Mouse (Mus musculus) thymus, adult 2 months (tissue): Measurements from ENCODE around the gene Eif3c. TPM values are rescaled to one million over a fixed set of nuclear protein-coding genes. Genes with fewer than 3 reads are reported as not detected.

ENCODE experiments used
- DNase-seq: peaks from one replicate; pipeline ENCODE4 v3.0.0; 2021
- H3K27ac ChIP-seq: fragments of 200-500 bp; 2 replicates; pipeline ENCODE4 v1.5.1; 2012; ENCODE audit warnings: low read length, control low read depth; ENCODE audit not compliant: control insufficient read depth, insufficient read depth
- H3K27me3 ChIP-seq: fragments of 200-500 bp; 2 replicates; pipeline ENCODE4 v1.6.1; 2012; ENCODE audit warnings: mild to moderate bottlenecking, low read length, moderate library complexity, mixed read lengths; ENCODE audit not compliant: control insufficient read depth, insufficient read depth
- H3K36me3 ChIP-seq: fragments of 200-500 bp; 2 replicates; pipeline ENCODE4 v1.6.1; 2012; ENCODE audit warnings: mild to moderate bottlenecking, low read length, moderate library complexity; ENCODE audit not compliant: control insufficient read depth, insufficient read depth
- H3K4me1 ChIP-seq: fragments of 200-500 bp; replicated peaks from 2 replicates; pipeline ENCODE4 v1.6.1; 2012; ENCODE audit warnings: low read length; ENCODE audit not compliant: control insufficient read depth, insufficient read depth
- H3K4me3 ChIP-seq: fragments of 200-500 bp; 2 replicates; pipeline ENCODE4 v1.5.1; 2012; ENCODE audit warnings: mild to moderate bottlenecking, low read length, control low read depth, moderate library complexity; ENCODE audit not compliant: control insufficient read depth, insufficient read depth
- CTCF ChIP-seq: fragments of 200-500 bp; IDR thresholded peaks from 2 replicates; pipeline ENCODE4 v1.5.1; 2012; ENCODE audit warnings: mild to moderate bottlenecking, control low read depth, low read length, moderate library complexity, borderline replicate concordance; ENCODE audit not compliant: control insufficient read depth, poor library complexity, insufficient read depth; ENCODE audit errors: extremely low read depth
- POLR2A ChIP-seq: fragments of 200-500 bp; IDR thresholded peaks from 2 replicates; pipeline ENCODE4 v1.6.1; 2012; ENCODE audit warnings: mild to moderate bottlenecking, low read length, control low read depth, moderate library complexity; ENCODE audit not compliant: control insufficient read depth, poor library complexity, insufficient read depth; ENCODE audit errors: extremely low read depth
- WGBS: fragments of 180-500 bp; shearing (Covaris S2); methylation state at CpG from one replicate; pipeline ENCODE4 v1.1.7; 2018; 5-methylcytosine and 5-hydroxymethylcytosine counted together
- polyA plus RNA-seq: library from polyadenylated mRNA; depleted of rRNA; stranded (reverse); fragments of >200 nt; gene quantifications from 2 replicates; pipeline ENCODE4 v1.2.3, GENCODE M21; 2012; rRNA removed

The Eif3c gene
- 120 and 126 TPM in 2 replicates for polyA plus RNA-seq

DNA sequence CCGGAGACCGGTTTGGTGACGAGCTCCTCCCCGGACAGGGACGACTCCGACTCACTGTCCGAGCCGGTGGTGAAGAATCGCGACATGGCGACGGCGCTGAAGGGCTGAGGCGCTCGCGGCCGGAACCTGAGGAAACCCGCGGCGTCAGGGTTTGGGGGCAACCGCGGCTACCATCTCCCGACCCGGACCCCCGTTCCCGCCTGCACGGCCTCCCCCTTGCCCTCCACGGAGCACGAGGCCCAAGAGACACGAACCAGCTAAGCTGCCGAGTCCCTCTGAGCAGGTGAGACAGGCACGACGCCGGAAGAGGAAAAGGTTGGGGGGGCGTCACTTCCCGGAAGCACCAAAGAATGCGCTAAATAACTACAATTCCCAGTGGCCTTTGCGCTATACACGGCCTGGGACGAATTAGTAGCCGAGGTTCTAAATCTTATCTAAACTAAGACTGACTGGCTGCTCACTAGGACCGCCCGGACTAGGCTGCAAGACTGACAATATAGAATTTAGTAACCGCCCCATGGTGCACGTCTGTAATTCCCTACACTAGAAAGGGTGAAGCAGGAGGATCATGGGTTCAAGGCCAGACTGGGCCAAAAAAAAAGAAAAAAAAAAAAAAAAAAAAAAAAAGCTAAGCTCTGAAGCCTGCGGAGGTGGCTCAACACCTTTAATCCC lies at the start of gene Eif3c:
Gene Eif3c (minus strand): TSS at position 318 of the 672 bp plus-strand sequence.
- Histone ChIP-seq H3K27me3 (no peaks in the 10 kb centered on the region), H3K27ac (peak within 1 kb of the TSS; percentile 56; the same call in 1 of the 2 replicates), H3K4me1 (peaks cover 2% of the 10 kb centered on the region; the same call in 1 of the 2 replicates), H3K36me3 (peaks cover 27% of the 10 kb centered on the region), H3K4me3 (peak within 1 kb of the TSS; percentile 76)
- under 1% methylated on average over 46 of the region's 46 CpGs for WGBS
- TF ChIP-seq CTCF (no peak), POLR2A (peak; percentile 46; the same call in 1 of the 2 replicates)
- DNase-seq = peak; percentile 85

DNA sequence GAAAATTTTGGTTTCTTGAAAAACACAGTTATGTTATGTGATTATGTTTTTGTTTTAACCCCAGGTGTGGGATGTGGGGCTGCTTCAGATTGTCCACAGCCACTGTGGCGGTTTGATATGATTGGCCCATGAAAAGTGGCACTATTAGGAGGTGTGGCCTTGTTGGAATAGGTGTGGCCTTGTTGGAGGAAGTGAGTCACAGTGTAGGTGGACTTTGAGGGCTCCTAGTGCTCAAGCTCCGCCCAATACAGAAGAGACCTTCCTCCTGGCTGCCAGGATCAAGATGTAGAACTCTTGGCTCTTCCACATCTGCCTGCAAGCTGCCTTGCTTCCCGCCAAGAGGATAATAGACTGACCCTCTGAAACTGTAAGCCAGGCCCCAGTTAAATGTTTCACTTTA lies 46.5 kb upstream of the Eif3c start:
- DNase-seq = no peak
- TF ChIP-seq POLR2A (no peak), CTCF (no peak)
- no peaks in the 10 kb centered on the region for H3K4me1 ChIP-seq
- H3K27ac ChIP-seq = no peak overlapping the region
- no peaks in the 10 kb centered on the region for H3K36me3 ChIP-seq
- H3K4me3 ChIP-seq = no peak overlapping the region
- no peaks in the 10 kb centered on the region for H3K27me3 ChIP-seq
- 89% methylated on average over 3 of the region's 3 CpGs for WGBS

DNA sequence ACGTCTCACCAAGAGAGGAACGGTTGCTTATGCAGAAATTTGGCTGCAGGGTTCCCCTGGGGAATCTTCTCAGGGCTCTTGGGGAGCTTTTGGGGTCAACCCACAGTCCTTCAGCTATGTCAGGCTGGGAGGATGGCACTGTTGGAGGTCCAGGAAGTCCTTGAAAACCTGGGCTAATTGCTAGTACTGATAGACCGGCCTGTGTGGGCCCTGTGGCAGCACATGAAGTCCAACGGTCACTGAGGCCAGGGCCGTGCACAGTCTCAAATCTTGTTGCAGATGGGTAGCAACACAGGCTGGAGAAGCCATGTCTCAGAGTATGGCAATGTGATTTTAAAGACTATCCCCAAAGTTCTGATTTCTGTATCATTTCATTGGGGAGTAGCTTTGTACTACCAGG lies 41.6 kb upstream of the Eif3c start:
- WGBS = 94% methylated on average over 5 of the region's 5 CpGs
- peaks cover 5% of the 10 kb centered on the region for H3K4me1 ChIP-seq
- no peaks in the 10 kb centered on the region for H3K27me3 ChIP-seq

DNA sequence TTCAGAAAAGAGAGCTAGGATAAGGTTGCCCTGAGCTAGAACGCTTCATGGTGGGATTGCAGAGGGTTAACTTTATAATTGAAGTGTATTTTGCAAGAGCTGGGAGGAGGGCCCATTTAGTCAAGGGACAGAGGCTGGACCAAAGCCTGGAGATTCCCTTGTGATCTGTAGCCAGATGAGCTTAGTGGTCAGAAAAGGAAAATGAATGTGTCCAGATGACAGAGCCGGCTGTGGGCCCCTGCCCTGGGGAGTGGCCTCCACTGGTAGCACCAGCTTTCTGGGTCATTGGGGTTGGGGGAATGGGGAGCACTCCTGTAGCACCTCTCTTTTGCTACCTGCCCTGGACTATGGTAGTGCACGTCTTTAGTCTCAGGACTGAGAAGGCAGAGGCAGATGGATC lies 40.9 kb upstream of the Eif3c start:
- H3K4me1 ChIP-seq = peaks cover 5% of the 10 kb centered on the region
- 88% methylated on average over 3 of the region's 3 CpGs for WGBS
- no peak overlapping the region for H3K4me3 ChIP-seq
- H3K36me3 ChIP-seq = no peaks in the 10 kb centered on the region
- no peak for DNase-seq
- H3K27me3 ChIP-seq = no peaks in the 10 kb centered on the region
- TF ChIP-seq CTCF (no peak), POLR2A (no peak)
- no peak overlapping the region for H3K27ac ChIP-seq

More for the DNA sequence above, 41.6 kb upstream of the Eif3c start:
- TF ChIP-seq POLR2A (no peak), CTCF (no peak)
- H3K4me3 ChIP-seq = no peak overlapping the region
- H3K36me3 ChIP-seq = no peaks in the 10 kb centered on the region
- H3K27ac ChIP-seq = no peak overlapping the region
- no peak for DNase-seq

DNA sequence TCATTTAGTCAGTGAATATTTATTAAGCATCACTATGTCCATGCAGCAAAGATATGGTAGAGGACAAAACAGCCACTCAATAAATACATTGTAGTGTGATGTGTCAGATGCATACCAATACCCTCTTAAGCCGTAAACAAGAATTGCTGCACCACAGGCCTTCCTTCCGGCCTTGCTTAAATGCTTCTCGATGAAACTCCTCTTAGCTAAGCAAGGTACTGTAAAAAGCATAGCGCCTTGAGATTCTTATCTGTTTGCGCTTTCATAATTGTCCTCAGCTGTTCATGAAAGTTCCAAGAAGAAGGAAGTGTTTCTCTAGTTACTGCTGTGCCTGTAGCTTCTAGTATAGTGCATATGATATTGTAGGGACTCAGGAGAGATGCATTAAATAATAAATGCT lies 40.4 kb upstream of the Eif3c start:
- Histone ChIP-seq H3K27ac (no peak overlapping the region), H3K27me3 (no peaks in the 10 kb centered on the region), H3K4me1 (peaks cover 5% of the 10 kb centered on the region), H3K36me3 (no peaks in the 10 kb centered on the region), H3K4me3 (no peak overlapping the region)
- WGBS = 16% methylated on average over 5 of the region's 5 CpGs
- TF ChIP-seq POLR2A = no peak
- TF ChIP-seq CTCF = no peak
- DNase-seq = no peak

DNA sequence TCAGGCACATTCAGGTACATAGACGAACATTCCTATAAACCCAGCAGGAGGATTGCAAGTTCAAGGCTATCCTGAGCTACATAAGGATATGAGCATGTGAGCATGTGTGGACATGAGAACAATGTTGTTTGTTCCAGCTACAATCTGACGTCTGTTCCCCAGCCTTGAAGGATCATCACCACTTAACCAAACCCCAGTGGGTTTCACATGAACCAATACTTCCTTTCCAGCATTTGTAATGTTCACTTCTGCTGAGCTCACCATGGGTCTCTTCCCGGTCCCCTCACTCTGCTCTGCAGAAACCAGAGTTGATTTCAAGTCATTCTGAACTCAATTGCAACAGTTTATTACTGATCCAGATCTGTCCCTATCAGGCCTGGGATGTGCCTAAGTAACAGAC lies 36.4 kb upstream of the Eif3c start:
- Histone ChIP-seq H3K4me3 (no peak overlapping the region), H3K4me1 (peaks cover 5% of the 10 kb centered on the region), H3K36me3 (no peaks in the 10 kb centered on the region), H3K27ac (no peak overlapping the region), H3K27me3 (no peaks in the 10 kb centered on the region)
- no peak for TF ChIP-seq CTCF
- no peak for TF ChIP-seq POLR2A
- WGBS = 41% methylated on average over 3 of the region's 3 CpGs
- no peak for DNase-seq

DNA sequence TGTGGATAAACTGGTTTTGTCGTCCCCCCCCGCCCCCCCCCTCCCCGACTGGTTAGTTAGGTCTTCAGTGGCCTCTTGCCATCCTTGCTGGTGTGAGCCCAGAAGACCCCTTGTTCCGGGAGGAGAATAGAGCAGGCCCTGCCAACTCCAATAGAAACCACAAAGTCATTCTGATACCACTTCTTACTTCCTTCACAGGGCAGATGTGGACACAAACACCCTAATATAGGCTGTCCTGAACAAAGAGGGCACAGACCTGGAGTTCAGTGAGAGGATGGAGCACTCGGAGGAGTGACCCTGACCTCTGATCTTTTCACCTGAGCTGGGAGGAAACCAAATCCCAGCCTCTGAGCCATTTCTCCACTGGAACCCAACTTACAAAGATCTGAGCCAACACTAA lies 35.7 kb upstream of the Eif3c start:
- WGBS = 20% methylated on average over 5 of the region's 5 CpGs
- Histone ChIP-seq H3K36me3 (no peaks in the 10 kb centered on the region), H3K4me3 (no peak overlapping the region), H3K27me3 (no peaks in the 10 kb centered on the region), H3K27ac (no peak overlapping the region), H3K4me1 (peaks cover 2% of the 10 kb centered on the region; the same call in 1 of the 2 replicates)
- no peak for DNase-seq
- TF ChIP-seq CTCF = no peak
- no peak for TF ChIP-seq POLR2A
